Mouse (Mus musculus) adrenal gland, postnatal 4 days (tissue): ENCODE results near the gene Chil6. TPM values are rescaled to one million over a fixed set of nuclear protein-coding genes. Genes with fewer than 3 reads are reported as not detected.

Experiments
- DNase-seq, 2 experiments: peaks; one replicate each; pipeline ENCODE4 v3.0.0; 2021 to 2022; ENCODE audit warnings: low spot score in 2 of 2, mixed read lengths in 2 of 2
- long read RNA-seq, 2 experiments: library from polyadenylated mRNA; stranded (forward); transcript quantifications; one replicate each; pipeline ENCODE4 v2.0.0; 2021
- total RNA-seq, 2 experiments: library from RNA; stranded (reverse); gene quantifications; 2 replicates each; pipeline ENCODE4 v1.2.3; 2021

Chil6 gene
- total RNA-seq = not detected
- long read RNA-seq, experiment 1 = 0 reads
- long read RNA-seq, experiment 2 = 0 reads

DNA sequence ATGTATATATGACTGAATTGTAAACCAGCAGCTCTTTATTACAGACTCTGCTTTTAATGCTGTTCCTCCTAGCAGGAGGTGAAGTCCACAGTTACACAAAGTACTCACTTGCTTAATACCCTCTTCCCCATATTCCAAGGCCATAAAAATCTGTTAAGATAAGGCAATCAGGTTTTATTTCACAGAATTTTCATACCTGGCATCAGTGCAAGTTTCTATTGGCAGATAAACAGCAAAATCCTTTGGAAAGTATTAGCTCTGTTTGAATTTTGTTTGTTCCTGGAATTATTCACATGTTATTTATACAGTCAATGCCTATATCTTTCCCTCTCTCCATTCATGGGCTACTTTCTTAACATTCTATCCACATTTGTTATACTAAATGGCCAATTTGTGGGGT, at the start of gene Chil6:
TSS of gene Chil6 (minus strand) at position 101 of the 400 bp plus-strand sequence.
- DNase-seq = no peak

DNA sequence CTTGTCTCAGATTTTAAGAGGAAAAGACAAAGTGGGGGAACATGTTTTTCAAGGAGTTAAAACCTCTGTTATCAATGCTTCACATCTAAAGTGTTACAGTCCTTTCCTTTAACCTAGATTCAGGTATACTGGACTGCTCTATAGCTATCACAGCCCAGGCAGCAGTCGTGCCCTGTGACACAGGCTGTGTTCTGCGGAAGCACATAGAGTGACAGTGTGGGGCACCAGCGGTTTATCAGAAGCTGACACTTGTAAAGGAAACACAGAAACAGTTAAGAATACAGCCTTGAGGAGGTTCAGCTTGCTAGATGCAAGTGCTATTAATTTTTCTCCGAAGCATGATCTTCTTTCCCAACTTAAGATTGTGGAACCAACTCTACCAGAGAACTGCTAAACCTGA, 46.6 kb upstream of the Chil6 start:
- DNase-seq = no peak

DNA sequence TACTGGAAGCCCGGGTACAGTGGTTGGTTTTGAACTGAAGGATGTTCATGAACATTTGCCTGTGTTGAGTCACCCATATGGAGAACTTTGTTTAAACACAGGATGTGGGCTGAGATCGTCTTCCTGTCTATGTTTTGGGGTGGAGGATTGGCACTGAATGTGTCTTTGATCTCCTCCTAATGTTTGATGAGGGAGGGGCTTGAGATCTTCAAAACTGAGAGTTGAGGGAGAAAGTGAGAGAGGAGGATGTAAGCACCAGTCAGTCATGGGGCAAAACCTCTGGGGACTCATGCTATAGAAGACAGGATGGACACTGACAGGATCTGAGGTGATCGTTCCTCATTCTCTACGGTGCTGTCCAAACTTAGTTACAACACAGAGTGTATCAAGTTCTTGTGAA, 43.6 kb upstream of the Chil6 start:
- no peak for DNase-seq

DNA sequence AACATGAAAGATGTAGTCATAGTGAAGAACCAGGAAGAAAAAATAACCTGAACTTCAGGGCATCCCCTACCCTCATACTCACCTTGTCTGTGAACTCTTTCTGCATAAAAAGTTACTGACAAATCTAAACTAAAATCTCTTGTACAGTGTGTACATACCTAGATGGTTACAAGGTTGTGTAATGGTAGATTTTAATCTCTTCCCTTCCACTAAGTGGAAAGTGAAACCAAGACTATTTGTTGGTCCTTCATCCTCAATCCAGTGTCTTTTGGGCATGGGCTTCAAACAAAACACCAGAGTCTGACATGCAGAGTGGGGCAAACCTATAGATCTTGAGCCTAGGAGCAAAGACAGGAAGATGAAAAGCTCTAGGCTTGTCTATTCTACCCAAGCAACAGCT, 43.0 kb upstream of the Chil6 start:
- DNase-seq = no peak

DNA sequence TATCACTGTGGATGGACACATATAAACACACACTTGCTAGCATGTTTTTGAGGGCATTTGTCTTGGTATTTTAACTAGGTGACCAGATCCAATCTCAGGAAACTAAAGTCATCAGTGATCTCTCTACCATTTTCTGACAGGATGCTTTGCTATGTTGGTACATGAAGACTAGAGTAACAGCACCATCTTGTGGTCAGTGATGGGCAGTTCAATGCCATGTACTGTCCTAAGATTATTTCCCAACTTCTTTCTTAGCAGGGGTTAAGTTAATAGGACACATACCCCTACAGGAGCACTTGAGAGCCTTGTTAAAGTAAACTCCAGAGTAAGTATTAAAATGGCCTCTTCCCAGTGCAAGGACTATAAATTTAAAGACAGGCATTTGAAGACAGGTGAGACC, 42.6 kb upstream of the Chil6 start:
- DNase-seq = no peak

Other genes starting within 250 kb of the Chil6 start
- gene Chil3, start 238.6 kb downstream of the Chil6 start, total RNA-seq = 10 to 100 TPM in 1 of 2 experiments, 1 to 10 TPM in 1; 6.2 to 14.3 TPM
- not detected for gene Chil4, start 186.7 kb downstream of the Chil6 start, total RNA-seq
- gene Dennd2d, start 76.2 kb upstream of the Chil6 start, total RNA-seq = 1 to 10 TPM; 6.3 to 9.7 TPM
- gene Dram2, start 141.6 kb upstream of the Chil6 start, total RNA-seq = 10 to 100 TPM; 66.4 to 68.6 TPM
- gene Cept1, start 141.6 kb upstream of the Chil6 start, total RNA-seq = 10 to 100 TPM; 30.4 to 33.1 TPM